In the genomic region with DNA sequence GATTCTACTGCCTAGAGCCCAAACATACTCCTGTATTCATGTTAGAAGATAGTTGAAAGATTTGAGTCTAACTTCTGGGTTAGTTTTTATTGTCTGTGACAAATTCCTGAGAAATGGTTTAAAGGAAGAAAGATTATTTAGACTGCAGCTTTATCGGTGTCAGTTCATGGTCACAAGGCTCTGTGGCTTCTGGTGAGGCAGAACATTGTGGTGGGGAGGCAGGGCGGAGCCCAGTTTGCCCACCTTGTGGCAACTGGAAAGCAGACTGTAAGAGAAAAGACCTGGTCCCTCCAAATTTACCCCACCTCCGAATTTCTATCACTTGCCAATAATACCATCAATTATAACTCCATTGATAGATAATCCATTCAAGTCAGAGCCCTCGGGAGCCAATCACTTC, we compare ENCODE assay signal across 17 mouse cellular contexts.
"Had no signal": no experiment of that assay in that cellular context is flagged by ENCODE, and none has a peak within 500 bp of the region (broad histone marks: within the 10 kb centered on the region; RNA-seq: fewer than 3 reads in every experiment).

No protein-coding gene starts in this region.

- DNase-seq: left cerebral cortex, postnatal 4 days; liver; liver, embryonic 13.5 days; liver, postnatal 0 days; lung, adult 18-20 months; lung, adult 2 months; lung, embryonic 14.5 days; lung, postnatal 10 days; lung, postnatal 14 days; lung, postnatal 36 days; lung, postnatal 4 days; midbrain, embryonic 14.5 days had no signal

- ATAC-seq: liver, embryonic 12.5 days; liver, postnatal 0 days; lung, postnatal 0 days; midbrain, embryonic 13.5 days; midbrain, embryonic 15.5 days; midbrain, embryonic 16.5 days had no signal
